Mouse (Mus musculus): ENCODE results near the gene Stra6. TPM values are rescaled to one million over a fixed set of nuclear protein-coding genes. Genes with fewer than 3 reads are reported as not detected.

The Stra6 gene
- total and polyA plus RNA-seq, 2 experiments, result not detected

DNA sequence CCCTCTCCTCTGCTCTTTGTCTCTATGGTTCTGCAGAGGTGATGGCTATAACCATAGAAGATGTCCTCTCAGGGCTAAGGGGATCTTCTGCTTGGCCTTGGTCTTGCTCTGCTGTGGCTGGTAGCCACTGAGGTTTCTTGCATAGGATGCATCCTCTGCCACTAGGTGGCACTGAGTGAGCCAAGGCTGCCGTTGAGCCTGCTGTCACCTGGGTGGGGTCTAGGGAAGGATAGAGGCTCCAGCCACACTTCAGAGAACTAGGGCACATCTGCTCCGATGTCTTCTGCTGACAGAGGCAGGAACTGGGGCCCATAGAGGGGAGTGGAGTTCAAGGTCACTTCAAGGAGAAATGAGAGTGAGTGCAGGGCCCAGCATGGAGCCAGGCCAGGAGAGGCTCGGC lies 10.5 kb upstream of the Stra6 start:
- TF ChIP-seq POLR2A (IDR thresholded peaks at IDR 0.05; ENCODE audit: extremely low read depth, insufficient read depth, low read length) (no peak), CTCF (IDR thresholded peaks at IDR 0.05; ENCODE audit: low read depth, low read length) (peak; percentile 90)
- no peak overlapping the region for H3K9ac ChIP-seq (ENCODE audit: low read depth, low read length)
- no peaks in the 10 kb centered on the region for H3K79me2 ChIP-seq (ENCODE audit: control insufficient read depth, insufficient read depth, low read length)
- 25% methylated on average over 3 of the region's 3 CpGs for WGBS
- no peak overlapping the region for H3K4me3 ChIP-seq (ENCODE audit: insufficient read depth, low read depth, low read length)
- DNase-seq (ENCODE audit: extremely low read depth, low read depth, low spot score), result peak; percentile 8
- H3K27ac ChIP-seq (replicated peaks; ENCODE audit: insufficient read depth, low read depth, low read length), result no peak overlapping the region
- H3K27me3 ChIP-seq (ENCODE audit: control insufficient read depth, insufficient read depth, low read length), result no peaks in the 10 kb centered on the region
- no peaks in the 10 kb centered on the region for H3K36me3 ChIP-seq (ENCODE audit: control insufficient read depth, insufficient read depth, low read length)
- H3K4me1 ChIP-seq (ENCODE audit: control insufficient read depth, insufficient read depth, low read length), result no peaks in the 10 kb centered on the region

DNA sequence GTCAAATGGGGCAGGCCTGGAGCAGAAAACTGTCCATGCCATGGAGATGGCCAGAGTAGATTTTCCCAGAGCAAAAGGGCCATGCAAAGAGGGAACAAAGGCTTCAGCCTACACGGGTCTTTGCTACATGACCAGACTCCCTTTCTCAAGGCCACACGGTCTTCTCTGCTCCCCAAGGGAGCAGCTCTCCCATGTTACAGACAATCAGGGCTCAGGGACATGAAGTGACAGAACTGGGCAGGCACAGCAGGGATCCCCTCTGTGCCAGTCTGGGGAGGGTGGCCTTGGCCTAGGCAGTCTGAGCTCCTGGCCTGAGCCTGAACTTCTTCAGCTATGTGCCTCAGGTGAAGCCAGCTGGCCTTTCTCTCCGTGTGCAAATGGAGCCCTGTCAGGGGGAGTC lies 10.0 kb upstream of the Stra6 start:
- Histone ChIP-seq H3K9ac (ENCODE audit: low read depth, low read length) (no peak overlapping the region), H3K27me3 (ENCODE audit: control insufficient read depth, insufficient read depth, low read length) (no peaks in the 10 kb centered on the region), H3K4me3 (ENCODE audit: insufficient read depth, low read depth, low read length) (no peak overlapping the region), H3K27ac (replicated peaks; ENCODE audit: insufficient read depth, low read depth, low read length) (no peak overlapping the region), H3K36me3 (ENCODE audit: control insufficient read depth, insufficient read depth, low read length) (no peaks in the 10 kb centered on the region), H3K4me1 (ENCODE audit: control insufficient read depth, insufficient read depth, low read length) (no peaks in the 10 kb centered on the region), H3K79me2 (ENCODE audit: control insufficient read depth, insufficient read depth, low read length) (no peaks in the 10 kb centered on the region)
- DNase-seq (ENCODE audit: extremely low read depth, low read depth, low spot score), result no peak
- 44% methylated on average over 3 of the region's 3 CpGs for WGBS
- TF ChIP-seq CTCF (IDR thresholded peaks at IDR 0.05; ENCODE audit: low read depth, low read length), result no peak
- TF ChIP-seq POLR2A (IDR thresholded peaks at IDR 0.05; ENCODE audit: extremely low read depth, insufficient read depth, low read length), result no peak

GRCm38 (mm10) chr9:58054032-58054431 lies 9.6 kb upstream of the Stra6 start:
- H3K27ac ChIP-seq (replicated peaks; ENCODE audit: insufficient read depth, low read depth, low read length), result no peak overlapping the region
- H3K4me3 ChIP-seq (ENCODE audit: insufficient read depth, low read depth, low read length), result no peak overlapping the region
- H3K27me3 ChIP-seq (ENCODE audit: control insufficient read depth, insufficient read depth, low read length), result no peaks in the 10 kb centered on the region
- H3K4me1 ChIP-seq (ENCODE audit: control insufficient read depth, insufficient read depth, low read length), result no peaks in the 10 kb centered on the region
- no peak for TF ChIP-seq POLR2A (IDR thresholded peaks at IDR 0.05; ENCODE audit: extremely low read depth, insufficient read depth, low read length)
- TF ChIP-seq CTCF (IDR thresholded peaks at IDR 0.05; ENCODE audit: low read depth, low read length), result no peak
- 94% methylated on average over 1 of the region's 1 CpGs for WGBS
- DNase-seq (ENCODE audit: extremely low read depth, low read depth, low spot score), result no peak
- no peaks in the 10 kb centered on the region for H3K79me2 ChIP-seq (ENCODE audit: control insufficient read depth, insufficient read depth, low read length)
- H3K36me3 ChIP-seq (ENCODE audit: control insufficient read depth, insufficient read depth, low read length), result no peaks in the 10 kb centered on the region
- no peak overlapping the region for H3K9ac ChIP-seq (ENCODE audit: low read depth, low read length)

GRCm38 (mm10) chr9:58055666-58056065 lies 7.9 kb upstream of the Stra6 start:
- Histone ChIP-seq H3K27ac (replicated peaks; ENCODE audit: insufficient read depth, low read depth, low read length) (no peak overlapping the region), H3K4me3 (ENCODE audit: insufficient read depth, low read depth, low read length) (no peak overlapping the region), H3K4me1 (ENCODE audit: control insufficient read depth, insufficient read depth, low read length) (no peaks in the 10 kb centered on the region), H3K36me3 (ENCODE audit: control insufficient read depth, insufficient read depth, low read length) (no peaks in the 10 kb centered on the region), H3K79me2 (ENCODE audit: control insufficient read depth, insufficient read depth, low read length) (no peaks in the 10 kb centered on the region), H3K9ac (ENCODE audit: low read depth, low read length) (no peak overlapping the region), H3K27me3 (ENCODE audit: control insufficient read depth, insufficient read depth, low read length) (no peaks in the 10 kb centered on the region)
- 73% methylated on average over 5 of the region's 5 CpGs for WGBS
- no peak for DNase-seq (ENCODE audit: extremely low read depth, low read depth, low spot score)
- TF ChIP-seq POLR2A (IDR thresholded peaks at IDR 0.05; ENCODE audit: extremely low read depth, insufficient read depth, low read length), result no peak

DNA sequence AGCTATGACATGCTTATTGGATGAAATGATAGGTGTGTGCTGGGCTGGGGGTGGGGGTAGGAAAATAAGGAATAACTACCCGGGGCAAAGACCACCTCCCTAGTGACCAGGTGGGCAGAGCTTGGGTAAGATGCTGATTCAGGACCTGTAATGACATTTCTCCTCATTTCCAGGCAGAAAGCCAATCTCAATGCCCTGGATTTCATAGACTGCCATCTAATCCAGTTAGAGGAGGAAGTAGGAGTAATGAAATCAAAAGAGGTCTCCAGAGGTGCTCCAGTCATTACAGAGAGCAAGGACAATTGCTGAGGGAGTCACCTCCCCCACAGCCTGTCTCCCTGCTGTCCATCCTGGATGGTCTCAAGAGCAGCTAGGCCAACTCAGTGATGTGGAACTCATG lies 3.7 kb upstream of the Stra6 start:
- H3K79me2 ChIP-seq (ENCODE audit: control insufficient read depth, insufficient read depth, low read length), result no peaks in the 10 kb centered on the region
- no peak for DNase-seq (ENCODE audit: extremely low read depth, low read depth, low spot score)
- H3K9ac ChIP-seq (ENCODE audit: low read depth, low read length), result no peak overlapping the region
- H3K4me1 ChIP-seq (ENCODE audit: control insufficient read depth, insufficient read depth, low read length), result no peaks in the 10 kb centered on the region
- no peaks in the 10 kb centered on the region for H3K36me3 ChIP-seq (ENCODE audit: control insufficient read depth, insufficient read depth, low read length)
- peaks cover 3% of the 10 kb centered on the region; the same call in 1 of the 2 replicates for H3K27me3 ChIP-seq (ENCODE audit: control insufficient read depth, insufficient read depth, low read length)
- TF ChIP-seq POLR2A (IDR thresholded peaks at IDR 0.05; ENCODE audit: extremely low read depth, insufficient read depth, low read length) (no peak), CTCF (IDR thresholded peaks at IDR 0.05; ENCODE audit: low read depth, low read length) (no peak)
- H3K4me3 ChIP-seq (ENCODE audit: insufficient read depth, low read depth, low read length), result no peak overlapping the region
- 25% methylated on average over 1 of the region's 1 CpGs for WGBS
- no peak overlapping the region for H3K27ac ChIP-seq (replicated peaks; ENCODE audit: insufficient read depth, low read depth, low read length)

DNA sequence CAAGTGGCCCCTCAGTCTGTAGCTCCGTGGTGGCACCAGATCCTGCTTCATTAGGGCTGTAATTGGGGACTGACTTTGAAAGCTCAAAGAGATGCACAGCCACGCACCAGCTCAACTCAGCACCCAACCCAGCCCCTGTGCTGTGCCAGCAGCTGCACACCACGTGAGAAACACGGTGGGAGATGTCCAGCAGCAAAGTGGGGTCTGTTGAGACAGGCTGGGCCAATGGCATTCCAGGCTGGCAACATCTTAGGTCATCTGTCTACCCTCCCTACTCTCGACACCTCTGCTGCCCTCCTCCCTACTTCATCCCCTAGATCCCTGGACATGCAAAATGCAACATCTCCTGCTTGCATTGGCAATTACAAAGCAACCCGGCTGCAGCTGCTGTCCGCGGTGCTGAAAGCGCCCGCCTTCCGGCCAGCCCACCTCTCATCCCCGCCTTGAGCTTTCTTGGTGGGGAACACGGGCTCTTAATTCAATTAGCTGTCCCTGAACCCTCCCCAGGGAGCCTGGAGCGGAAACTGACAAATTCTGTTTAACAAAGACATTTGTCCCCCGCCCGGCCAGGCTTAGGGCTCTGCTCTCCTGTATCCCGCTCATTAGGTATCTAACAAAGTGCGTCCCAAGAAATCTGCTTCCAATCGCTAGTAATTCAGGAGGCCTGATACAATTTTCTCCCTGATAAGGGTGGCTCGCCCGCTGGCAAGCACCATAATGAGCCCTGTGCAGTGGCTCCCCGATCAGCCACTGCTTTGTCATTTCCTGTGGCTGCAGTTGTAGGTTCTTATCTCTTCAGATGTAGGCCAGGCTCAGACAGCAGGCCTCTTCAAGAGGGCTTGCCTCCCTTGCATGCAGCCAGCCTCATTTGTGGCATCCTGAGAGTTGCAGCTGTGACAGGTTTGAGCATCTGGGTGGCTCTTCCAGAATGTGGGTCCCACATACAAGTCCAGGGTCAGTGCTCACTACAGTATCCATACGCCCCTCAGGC lies 2.6 kb upstream of the Stra6 start:
- Histone ChIP-seq H3K27ac (replicated peaks; ENCODE audit: insufficient read depth, low read depth, low read length) (no peak overlapping the region), H3K9ac (ENCODE audit: low read depth, low read length) (no peak overlapping the region), H3K36me3 (ENCODE audit: control insufficient read depth, insufficient read depth, low read length) (no peaks in the 10 kb centered on the region), H3K4me3 (ENCODE audit: insufficient read depth, low read depth, low read length) (no peak overlapping the region), H3K4me1 (ENCODE audit: control insufficient read depth, insufficient read depth, low read length) (no peaks in the 10 kb centered on the region), H3K27me3 (ENCODE audit: control insufficient read depth, insufficient read depth, low read length) (peaks cover 3% of the 10 kb centered on the region; the same call in 1 of the 2 replicates), H3K79me2 (ENCODE audit: control insufficient read depth, insufficient read depth, low read length) (no peaks in the 10 kb centered on the region)
- no peak for DNase-seq (ENCODE audit: extremely low read depth, low read depth, low spot score)
- TF ChIP-seq POLR2A (IDR thresholded peaks at IDR 0.05; ENCODE audit: extremely low read depth, insufficient read depth, low read length), result no peak
- TF ChIP-seq CTCF (IDR thresholded peaks at IDR 0.05; ENCODE audit: low read depth, low read length), result no peak
- 13% methylated on average over 23 of the region's 23 CpGs for WGBS

All from liver, adult 2 months (tissue).